Mouse (Mus musculus) ES-Bruce4 (cell line): ENCODE data around the gene Mrpl12. TPM values are rescaled to one million over a fixed set of nuclear protein-coding genes. Genes with fewer than 3 reads are reported as not detected.
"Not testable (repeated sequence)": the region's sequence is repeated elsewhere in the genome, so short reads cannot be mapped to it uniquely, and the experiment has no call there.

Experiments used
- H3K27ac ChIP-seq: 2 replicates; pipeline ENCODE4 v1.5.1; 2012; ENCODE audit warnings: low read length, inconsistent platforms; ENCODE audit not compliant: insufficient read depth
- H3K27me3 ChIP-seq: 2 replicates; pipeline ENCODE4 v1.6.1; 2012; ENCODE audit warnings: mild to moderate bottlenecking, low read length, inconsistent platforms; ENCODE audit not compliant: control insufficient read depth, poor library complexity, insufficient read depth, severe bottlenecking
- H3K36me3 ChIP-seq: 2 replicates; pipeline ENCODE4 v1.6.1; 2012; ENCODE audit warnings: inconsistent platforms, mild to moderate bottlenecking, low read length, moderate library complexity; ENCODE audit not compliant: control insufficient read depth, poor library complexity, insufficient read depth, severe bottlenecking
- H3K4me1 ChIP-seq: one replicate; pipeline ENCODE4 v1.8.1; 2011; ENCODE audit warnings: low read length; ENCODE audit not compliant: control insufficient read depth, insufficient read depth
- H3K4me3 ChIP-seq: 2 replicates; pipeline ENCODE4 v1.5.1; 2011; ENCODE audit warnings: low read depth, mild to moderate bottlenecking, low read length
- H3K9ac ChIP-seq: 2 replicates; pipeline ENCODE4 v1.6.1; 2012; ENCODE audit warnings: low read depth, mild to moderate bottlenecking, inconsistent platforms; ENCODE audit not compliant: poor library complexity, severe bottlenecking
- H3K9me3 ChIP-seq: replicated peaks from 2 replicates; pipeline ENCODE4 v1.6.1; 2012; ENCODE audit warnings: mild to moderate bottlenecking, low read length, inconsistent platforms; ENCODE audit not compliant: control insufficient read depth, poor library complexity, insufficient read depth, severe bottlenecking
- CTCF ChIP-seq: IDR thresholded peaks from one replicate; pipeline ENCODE4 v1.8.1; 2011; ENCODE audit warnings: low read depth, low read length
- EP300 ChIP-seq: IDR thresholded peaks from 2 replicates; pipeline ENCODE4 v1.6.1; 2011; ENCODE audit warnings: low read depth, low read length; ENCODE audit not compliant: insufficient read depth
- POLR2A ChIP-seq: IDR thresholded peaks from one replicate; pipeline ENCODE4 v1.8.1; 2011; ENCODE audit warnings: low read length; ENCODE audit not compliant: insufficient read depth
- polyA plus RNA-seq: library from polyadenylated mRNA; stranded (reverse); fragments of >200 nt; gene quantifications from 2 replicates; pipeline ENCODE4 v1.2.4, GENCODE M21; 2011; ENCODE audit warnings: low read depth; ENCODE audit not compliant: missing spikeins, insufficient read depth, insufficient read length

Mrpl12 gene
- polyA plus RNA-seq, 1 experiment, result 83.6 TPM

DNA sequence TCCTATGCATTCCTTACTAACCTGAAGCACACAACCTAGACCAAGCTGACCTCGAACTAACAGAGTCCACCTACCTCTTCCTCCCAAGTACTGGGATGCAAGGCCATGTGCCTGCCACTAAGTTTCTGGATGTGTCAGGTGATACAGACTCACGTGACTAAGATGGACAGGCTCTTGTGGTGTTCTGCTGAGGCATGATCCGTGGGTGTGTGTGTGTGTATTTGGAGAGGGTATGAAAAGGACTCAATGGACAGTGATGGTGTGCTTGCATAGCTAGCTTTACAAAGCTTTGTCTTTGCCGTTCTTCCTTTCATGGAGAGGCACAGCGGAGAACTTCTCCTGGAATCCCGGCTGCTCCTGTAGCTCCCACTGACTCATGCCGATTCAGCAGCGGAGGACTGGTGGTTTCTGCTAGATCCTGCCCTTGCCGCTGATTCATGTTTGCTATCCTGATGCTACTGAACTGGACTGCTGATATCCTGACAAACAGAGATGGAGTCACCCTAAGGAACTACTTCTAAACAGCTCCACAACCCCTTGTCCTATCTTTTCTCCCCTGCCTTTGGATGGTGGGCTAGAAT lies 24.0 kb downstream of the Mrpl12 start:
- TF ChIP-seq POLR2A, result no peak
- TF ChIP-seq EP300, result no peak
- TF ChIP-seq CTCF, result no peak
- H3K36me3 ChIP-seq, result no peaks in the 10 kb centered on the region
- H3K4me3 ChIP-seq, result no peak overlapping the region
- H3K27ac ChIP-seq, result no peak overlapping the region
- no peaks in the 10 kb centered on the region for H3K4me1 ChIP-seq
- H3K9me3 ChIP-seq, result no peaks in the 10 kb centered on the region
- H3K27me3 ChIP-seq, result no peaks in the 10 kb centered on the region
- no peak overlapping the region for H3K9ac ChIP-seq

DNA sequence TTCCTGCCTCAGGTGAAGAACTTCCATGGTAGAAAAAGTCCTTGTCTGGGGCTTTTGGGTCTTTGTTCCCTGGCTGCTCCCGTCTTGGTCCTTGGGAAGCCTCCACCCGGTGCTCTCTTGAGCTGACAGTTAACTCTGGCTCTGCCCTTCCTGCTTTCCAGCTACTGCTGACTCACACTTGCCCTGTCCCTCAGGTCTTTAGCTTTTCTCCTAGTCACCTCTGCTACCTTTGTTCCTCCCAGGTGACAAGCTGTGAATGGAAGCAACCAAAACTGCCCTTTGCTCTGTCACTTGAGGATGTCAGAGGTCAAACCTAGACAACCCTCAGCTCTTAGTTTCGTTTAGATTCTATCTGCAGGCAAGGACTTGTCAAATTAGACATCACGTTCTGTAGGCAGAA lies 25.5 kb downstream of the Mrpl12 start:
- Histone ChIP-seq H3K27me3 (no peaks in the 10 kb centered on the region), H3K9me3 (no peaks in the 10 kb centered on the region), H3K27ac (no peak overlapping the region), H3K36me3 (no peaks in the 10 kb centered on the region), H3K9ac (no peak overlapping the region), H3K4me3 (no peak overlapping the region), H3K4me1 (no peaks in the 10 kb centered on the region)
- TF ChIP-seq POLR2A (no peak), CTCF (no peak), EP300 (no peak)

DNA sequence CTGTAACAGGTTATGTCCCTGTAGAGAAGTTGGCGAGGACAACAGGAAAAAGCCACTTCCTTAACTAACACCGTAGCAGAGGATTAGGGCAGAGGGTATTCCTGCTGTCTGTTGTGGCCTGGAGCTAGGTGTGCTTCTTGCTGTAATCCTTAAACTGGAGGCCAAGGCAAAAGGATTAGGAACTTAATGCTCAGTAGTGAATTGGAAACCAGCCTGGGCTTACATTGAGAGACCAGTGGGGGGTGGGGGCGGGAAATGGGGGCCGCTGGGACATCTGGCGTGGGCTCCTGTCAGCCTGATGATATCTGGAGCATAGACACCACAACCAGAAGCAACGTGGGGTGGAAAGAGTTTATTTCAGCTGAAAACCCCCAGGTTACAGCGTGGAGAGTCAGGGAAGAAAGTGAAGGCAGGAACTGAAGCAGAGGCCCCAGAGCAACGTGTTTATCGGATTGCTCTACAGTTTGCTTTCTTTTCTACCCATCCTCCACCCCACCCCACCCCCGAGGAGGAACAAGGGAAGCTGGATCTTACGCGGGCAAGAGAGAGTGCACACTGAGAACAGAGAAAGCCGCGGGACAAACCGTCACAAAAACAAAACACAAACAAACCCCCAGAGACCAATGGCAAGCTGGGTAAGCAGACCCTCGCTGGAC lies 26.1 kb downstream of the Mrpl12 start:
- Histone ChIP-seq H3K36me3 (no peaks in the 10 kb centered on the region), H3K9me3 (no peaks in the 10 kb centered on the region), H3K9ac (peak overlapping the region; percentile 24; the same call in 1 of the 2 replicates), H3K27ac (no peak overlapping the region), H3K4me1 (no peaks in the 10 kb centered on the region), H3K27me3 (no peaks in the 10 kb centered on the region), H3K4me3 (no peak overlapping the region)
- no peak for TF ChIP-seq EP300

DNA sequence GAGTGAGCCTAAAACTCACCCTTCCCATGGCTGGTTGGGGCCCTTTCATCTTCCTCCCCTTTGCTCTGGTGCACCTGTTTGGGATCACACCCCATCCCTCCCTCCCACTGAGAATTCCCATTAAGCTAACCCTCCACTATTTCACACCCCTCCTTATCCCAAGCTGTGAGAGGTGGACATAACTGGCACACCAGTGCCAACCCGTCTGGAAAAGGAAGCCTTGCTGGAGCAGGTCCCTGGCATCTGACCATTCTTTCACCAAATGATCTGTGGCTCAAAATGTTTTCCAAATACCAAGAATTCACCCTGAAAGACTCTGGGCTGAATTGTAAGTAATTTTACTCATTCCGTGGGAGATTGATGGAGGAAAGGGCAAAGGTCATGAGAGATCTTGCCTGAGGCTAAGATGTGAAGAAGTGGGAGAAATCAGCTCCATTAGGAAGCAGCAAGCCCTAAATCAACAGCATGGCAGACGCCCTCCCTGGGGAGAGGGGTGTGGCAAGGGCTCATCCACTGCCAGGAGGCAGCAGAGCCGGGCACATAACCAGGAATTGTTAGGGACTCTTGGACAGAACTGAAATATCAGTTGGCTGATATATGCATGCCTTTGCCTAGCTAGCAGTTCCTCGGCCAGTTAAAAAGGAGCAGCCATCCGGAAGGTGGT lies 28.5 kb downstream of the Mrpl12 start:
- Histone ChIP-seq H3K4me1 (no peaks in the 10 kb centered on the region), H3K27ac (no peak overlapping the region), H3K4me3 (no peak overlapping the region), H3K27me3 (no peaks in the 10 kb centered on the region), H3K9me3 (no peaks in the 10 kb centered on the region), H3K9ac (no peak overlapping the region), H3K36me3 (no peaks in the 10 kb centered on the region)
- TF ChIP-seq POLR2A, result no peak
- no peak for TF ChIP-seq EP300
- no peak for TF ChIP-seq CTCF

DNA sequence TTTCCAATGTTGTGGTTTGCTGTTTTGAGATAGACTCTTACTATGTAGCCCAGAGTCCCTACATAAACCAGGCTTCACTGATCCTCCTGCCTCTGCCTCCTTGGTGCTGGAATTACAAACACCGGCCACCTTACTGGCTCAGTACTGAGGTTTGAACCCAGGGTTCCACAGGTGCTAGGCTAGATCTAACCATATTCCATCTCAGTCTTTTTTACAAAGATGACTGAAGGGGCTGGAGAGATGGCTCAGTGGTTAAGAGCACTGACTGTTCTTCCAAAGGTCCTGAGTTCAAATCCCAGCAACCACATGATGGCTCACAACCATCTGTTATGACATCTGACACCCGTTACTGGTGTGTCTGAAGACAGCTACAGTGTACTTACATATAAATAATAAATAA lies 29.8 kb downstream of the Mrpl12 start:
- not testable (repeated sequence) for H3K9ac ChIP-seq, H3K27ac ChIP-seq, H3K36me3 ChIP-seq, H3K9me3 ChIP-seq, H3K4me3 ChIP-seq, H3K27me3 ChIP-seq, H3K4me1 ChIP-seq

DNA sequence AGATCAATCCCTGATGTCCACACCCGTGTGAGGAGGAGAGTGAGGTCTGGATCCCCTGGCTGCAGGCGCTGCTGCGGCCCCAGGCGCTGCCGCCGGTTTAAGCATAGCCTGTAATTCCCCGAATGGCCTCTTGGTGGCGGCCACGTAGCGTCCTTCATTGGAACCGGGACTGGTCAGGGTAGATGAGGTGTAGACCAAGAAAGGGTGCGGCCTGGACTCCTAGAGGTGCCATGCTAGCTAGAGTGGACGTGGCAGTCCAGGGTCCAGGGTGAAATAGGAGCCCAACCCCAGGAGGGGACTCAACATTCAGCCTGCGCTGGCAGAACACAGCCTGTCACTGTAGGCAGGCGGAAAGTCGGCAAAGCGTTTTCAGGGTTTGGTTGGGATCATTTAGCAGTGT lies 31.2 kb downstream of the Mrpl12 start:
- H3K4me1 ChIP-seq, result no peaks in the 10 kb centered on the region
- no peaks in the 10 kb centered on the region for H3K9me3 ChIP-seq
- H3K9ac ChIP-seq, result no peak overlapping the region
- no peak overlapping the region for H3K27ac ChIP-seq
- TF ChIP-seq EP300, result no peak
- TF ChIP-seq CTCF, result peak; percentile 92
- H3K4me3 ChIP-seq, result no peak overlapping the region
- H3K36me3 ChIP-seq, result no peaks in the 10 kb centered on the region
- no peaks in the 10 kb centered on the region for H3K27me3 ChIP-seq
